Mouse (Mus musculus) erythroblast, embryonic 14.5 days (primary cell): ENCODE measurements around the gene Card11. TPM values are rescaled to one million over a fixed set of nuclear protein-coding genes. Genes with fewer than 3 reads are reported as not detected.

Experiments used
- H3K27me3 ChIP-seq: 2 replicates; pipeline ENCODE4 v1.6.1; 2012; ENCODE audit warnings: inconsistent platforms; ENCODE audit not compliant: control insufficient read depth
- H3K36me3 ChIP-seq: 2 replicates; pipeline ENCODE4 v1.6.1; 2012; ENCODE audit warnings: mild to moderate bottlenecking, inconsistent platforms; ENCODE audit not compliant: control insufficient read depth
- H3K4me1 ChIP-seq: 2 replicates; pipeline ENCODE4 v1.6.1; 2012; ENCODE audit warnings: inconsistent platforms; ENCODE audit not compliant: control insufficient read depth
- H3K4me3 ChIP-seq: replicated peaks from 2 replicates; pipeline ENCODE3; 2012; ENCODE audit warnings: moderate library complexity, mild to moderate bottlenecking, inconsistent platforms
- H3K9me3 ChIP-seq: 2 replicates; pipeline ENCODE4 v1.6.1; 2012; ENCODE audit warnings: low read length, inconsistent platforms, mixed read lengths; ENCODE audit not compliant: control insufficient read depth
- GATA1 ChIP-seq: IDR thresholded peaks from 2 replicates; pipeline ENCODE4 v1.6.1; 2012; ENCODE audit warnings: low read length, inconsistent platforms, mixed read lengths
- TAL1 ChIP-seq: IDR thresholded peaks from 3 replicates; pipeline ENCODE4 v1.6.1; 2012; ENCODE audit warnings: low read length, inconsistent platforms, mixed read lengths
- polyA plus RNA-seq: library from polyadenylated mRNA; stranded (reverse); fragments of >175 nt; gene quantifications from 2 replicates; pipeline ENCODE4 v1.2.3, GENCODE M21; 2012

Gene Card11
- polyA plus RNA-seq, 1 experiment = 0.08 TPM

GRCm38 (mm10) chr5:140873039-140873551 is 127.3 kb downstream of the Card11 start:
- H3K4me3 ChIP-seq = no peak overlapping the region
- no peaks in the 10 kb centered on the region; the same call in 1 of the 2 replicates for H3K9me3 ChIP-seq
- TF ChIP-seq GATA1 = no peak
- TF ChIP-seq TAL1 = no peak
- H3K4me1 ChIP-seq = 0 out of 2 replicates have a peak, but pooled peaks cover 2% of the 10 kb centered on the region
- no peaks in the 10 kb centered on the region; the same call in 1 of the 2 replicates for H3K36me3 ChIP-seq
- peaks cover 9% of the 10 kb centered on the region for H3K27me3 ChIP-seq

- Histone ChIP-seq H3K9me3 (no peaks in the 10 kb centered on the region; the same call in 1 of the 2 replicates), H3K4me1 (0 out of 2 replicates have a peak, but pooled peaks cover 2% of the 10 kb centered on the region), H3K27me3 (peaks cover 9% of the 10 kb centered on the region), H3K36me3 (no peaks in the 10 kb centered on the region; the same call in 1 of the 2 replicates), H3K4me3 (no peak overlapping the region)
- no peak for TF ChIP-seq GATA1
- no peak for TF ChIP-seq TAL1
These were observed 127.8 kb downstream of the Card11 start for GRCm38 (mm10) chr5:140872532-140873038.

GRCm38 (mm10) chr5:140871241-140871640 is 129.1 kb downstream of the Card11 start:
- TF ChIP-seq TAL1 (no peak), GATA1 (no peak)
- Histone ChIP-seq H3K9me3 (no peaks in the 10 kb centered on the region; the same call in 1 of the 2 replicates), H3K36me3 (no peaks in the 10 kb centered on the region), H3K4me3 (no peak overlapping the region), H3K4me1 (0 out of 2 replicates have a peak, but pooled peaks cover 2% of the 10 kb centered on the region), H3K27me3 (peaks cover 9% of the 10 kb centered on the region)

GRCm38 (mm10) chr5:140869034-140869433 is 131.3 kb downstream of the Card11 start:
- H3K4me1 ChIP-seq = 0 out of 2 replicates have a peak, but pooled peaks cover 2% of the 10 kb centered on the region

GRCm38 (mm10) chr5:140859730-140860129 is 140.7 kb downstream of the Card11 start:
- no peaks in the 10 kb centered on the region for H3K4me1 ChIP-seq

More at GRCm38 (mm10) chr5:140869034-140869433, 131.3 kb downstream of the Card11 start:
- Histone ChIP-seq H3K27me3 (peaks cover 9% of the 10 kb centered on the region), H3K4me3 (no peak overlapping the region), H3K36me3 (no peaks in the 10 kb centered on the region), H3K9me3 (no peaks in the 10 kb centered on the region)
- no peak for TF ChIP-seq GATA1
- TF ChIP-seq TAL1 = no peak

GRCm38 (mm10) chr5:140858335-140858734 is 142.0 kb downstream of the Card11 start:
- no peaks in the 10 kb centered on the region for H3K27me3 ChIP-seq
- H3K4me3 ChIP-seq = no peak overlapping the region
- no peaks in the 10 kb centered on the region for H3K4me1 ChIP-seq
- TF ChIP-seq TAL1 (no peak), GATA1 (no peak)
- no peaks in the 10 kb centered on the region for H3K9me3 ChIP-seq
- no peaks in the 10 kb centered on the region for H3K36me3 ChIP-seq

More at GRCm38 (mm10) chr5:140859730-140860129, 140.7 kb downstream of the Card11 start:
- H3K4me3 ChIP-seq = no peak overlapping the region
- no peak for TF ChIP-seq GATA1
- TF ChIP-seq TAL1 = no peak
- no peaks in the 10 kb centered on the region for H3K36me3 ChIP-seq
- no peaks in the 10 kb centered on the region for H3K27me3 ChIP-seq
- no peaks in the 10 kb centered on the region for H3K9me3 ChIP-seq

- H3K27me3 ChIP-seq = no peaks in the 10 kb centered on the region
- no peak overlapping the region for H3K4me3 ChIP-seq
- no peaks in the 10 kb centered on the region for H3K4me1 ChIP-seq
- TF ChIP-seq TAL1 (no peak), GATA1 (no peak)
- no peaks in the 10 kb centered on the region for H3K9me3 ChIP-seq
- H3K36me3 ChIP-seq = no peaks in the 10 kb centered on the region
These were observed 142.8 kb downstream of the Card11 start for GRCm38 (mm10) chr5:140857432-140858154.

GRCm38 (mm10) chr5:140855909-140856530 is 144.4 kb downstream of the Card11 start:
- Histone ChIP-seq H3K36me3 (no peaks in the 10 kb centered on the region), H3K27me3 (no peaks in the 10 kb centered on the region), H3K9me3 (peaks cover 3% of the 10 kb centered on the region; the same call in 1 of the 2 replicates), H3K4me3 (no peak overlapping the region), H3K4me1 (no peaks in the 10 kb centered on the region)
- no peak for TF ChIP-seq GATA1

GRCm38 (mm10) chr5:140854700-140855099 is 145.7 kb downstream of the Card11 start:
- Histone ChIP-seq H3K4me3 (no peak overlapping the region), H3K36me3 (no peaks in the 10 kb centered on the region), H3K9me3 (peaks cover 3% of the 10 kb centered on the region; the same call in 1 of the 2 replicates), H3K4me1 (no peaks in the 10 kb centered on the region), H3K27me3 (no peaks in the 10 kb centered on the region)
- TF ChIP-seq GATA1 = no peak
- no peak for TF ChIP-seq TAL1
